Mouse (Mus musculus) adipose tissue, adult 10 weeks (tissue): ENCODE data around the gene Clec4a1. TPM values are rescaled to one million over a fixed set of nuclear protein-coding genes. Genes with fewer than 3 reads are reported as not detected.

Experiments used
- polyA plus RNA-seq: library from polyadenylated mRNA; stranded (reverse); fragments of 350-450 nt; fragmentation: Illumina TruSeq; extraction: RNeasy Lipid Tissue Mini Kit (QIAGEN cat#74804); gene quantifications from one replicate; pipeline ENCODE4 v1.2.3, GENCODE M21; 2014; ENCODE audit warnings: low read depth, low replicate concordance

Clec4a1 gene
- polyA plus RNA-seq: 10.0 TPM

GRCm38 (mm10) chr6:122921451-122921850 lies at the start of gene Clec4a1:
Gene Clec4a1 (plus strand): TSS chr6:122921848.

GRCm38 (mm10) chr6:122873871-122874719 lies 47.6 kb upstream of the Clec4a1 start, which contains the start of gene Necap1:
Gene Necap1 (plus strand): TSS chr6:122874474.

GRCm38 (mm10) chr6:122952401-122952800 lies 30.8 kb downstream of the Clec4a1 start, which contains the start of gene Clec4a3:
Gene Clec4a3 (plus strand): TSS chr6:122952515.

Other genes with a start within 250 kb of the Clec4a1 start
- gene Nanog, start 214.4 kb upstream of the Clec4a1 start, polyA plus RNA-seq: 0.45 TPM
- gene Slc2a3, start 120.2 kb upstream of the Clec4a1 start, polyA plus RNA-seq: 35.2 TPM
- 21.6 TPM for gene Foxj2, start 101.9 kb upstream of the Clec4a1 start, polyA plus RNA-seq
- gene C3ar1, start 65.7 kb upstream of the Clec4a1 start, polyA plus RNA-seq: 7.2 TPM
- 31.9 TPM for gene Necap1, start 47.4 kb upstream of the Clec4a1 start, polyA plus RNA-seq
- 10.1 TPM for gene Clec4a3, start 30.7 kb downstream of the Clec4a1 start, polyA plus RNA-seq
- gene Clec4a4, start 68.5 kb downstream of the Clec4a1 start, polyA plus RNA-seq: not detected
- gene Clec4b1, start 128.1 kb downstream of the Clec4a1 start, polyA plus RNA-seq: 6.8 TPM
- gene Clec4a2, start 184.6 kb downstream of the Clec4a1 start, polyA plus RNA-seq: 9.5 TPM